Mouse (Mus musculus): Measurements from ENCODE around the gene Acvr2a.

DNA sequence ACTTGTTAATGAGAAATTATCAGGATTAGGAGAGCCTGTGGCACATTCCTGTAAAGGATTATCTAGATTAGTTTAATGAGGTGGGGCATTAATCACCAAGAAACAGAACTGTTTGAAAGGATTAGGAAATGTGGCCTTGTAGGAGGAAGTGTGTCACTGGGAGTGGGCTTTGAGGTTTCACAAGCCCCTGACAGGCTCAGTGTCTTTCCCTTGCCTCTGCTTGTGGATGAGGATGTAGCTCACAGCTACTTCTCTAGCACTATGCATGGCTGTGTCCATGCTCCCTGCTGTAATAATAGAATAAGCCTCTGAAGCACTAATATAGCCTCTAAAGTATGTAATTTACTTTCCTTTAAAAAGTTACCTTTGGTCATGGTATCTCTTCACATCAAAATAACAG is 101.9 kb downstream of the Acvr2a start:
- TF ChIP-seq POLR2A (IDR thresholded peaks at IDR 0.05; ENCODE audit: borderline replicate concordance, control insufficient read depth, low read depth, low read length) (no peak), CTCF (IDR thresholded peaks at IDR 0.05; ENCODE audit: control insufficient read depth, insufficient read depth, low read length) (no peak)

Data from bone marrow, adult 2 months (tissue).